Mouse (Mus musculus) T-helper 2 cell (primary cell): Measurements from ENCODE around the gene Abca1.

Source experiments
- in situ Hi-C: fragments of 300-600 bp; cut with MboI, MseI; formaldehyde crosslinking; loops from one replicate; pipeline ENCODE4 v1.15.1; 2025; ENCODE audit warnings: high pct_unique_total_duplicates

Gene Abca1

DNA sequence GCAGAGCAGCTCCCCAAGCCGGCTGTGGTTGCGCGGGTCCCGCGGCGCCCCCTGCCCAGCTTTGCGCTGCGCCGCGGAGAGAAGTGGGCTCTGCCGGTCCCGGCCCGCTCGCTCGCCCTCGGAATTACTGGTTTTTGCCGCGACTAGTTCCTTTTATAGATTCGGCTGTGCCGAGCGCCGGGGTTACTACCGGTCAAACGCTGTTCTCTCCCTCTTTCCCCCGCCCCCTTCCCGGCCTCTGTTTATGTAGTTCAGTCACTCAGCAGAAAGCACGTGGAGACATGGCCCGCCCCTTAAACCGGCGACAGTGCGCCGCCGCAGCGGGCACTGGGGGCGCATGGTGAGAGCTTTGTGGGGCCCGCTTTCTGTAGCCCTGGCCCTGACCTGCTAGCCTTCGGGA is at the start of gene Abca1:
Abca1 (minus strand) TSS at position 129 of the 400 bp plus-strand sequence.
- in situ Hi-C loops = no loop called here

DNA sequence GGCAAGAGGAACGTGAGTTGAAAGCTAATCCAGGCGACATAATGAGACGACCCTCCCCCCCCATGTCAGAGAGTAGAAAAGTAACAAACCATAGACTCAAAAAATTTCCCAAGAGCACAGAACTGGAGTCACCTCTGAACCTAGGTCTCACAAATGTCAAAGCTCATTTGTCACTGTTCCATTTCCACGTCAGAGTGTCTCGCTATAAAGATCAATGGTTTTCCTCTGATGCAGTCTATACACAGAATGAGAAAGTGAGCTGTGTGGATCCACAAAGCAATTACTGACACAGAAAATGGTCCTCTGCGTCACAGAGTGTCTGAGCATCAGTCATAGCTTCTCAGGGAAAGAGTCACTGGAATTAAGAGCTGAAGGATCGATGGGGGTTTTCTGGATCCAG is 44.8 kb upstream of the Abca1 start:
- in situ Hi-C loops = loop anchor here (25.0 kb wide), 1 partner anchor 767 kb away; the partner anchor contains the start of gene Smc2

DNA sequence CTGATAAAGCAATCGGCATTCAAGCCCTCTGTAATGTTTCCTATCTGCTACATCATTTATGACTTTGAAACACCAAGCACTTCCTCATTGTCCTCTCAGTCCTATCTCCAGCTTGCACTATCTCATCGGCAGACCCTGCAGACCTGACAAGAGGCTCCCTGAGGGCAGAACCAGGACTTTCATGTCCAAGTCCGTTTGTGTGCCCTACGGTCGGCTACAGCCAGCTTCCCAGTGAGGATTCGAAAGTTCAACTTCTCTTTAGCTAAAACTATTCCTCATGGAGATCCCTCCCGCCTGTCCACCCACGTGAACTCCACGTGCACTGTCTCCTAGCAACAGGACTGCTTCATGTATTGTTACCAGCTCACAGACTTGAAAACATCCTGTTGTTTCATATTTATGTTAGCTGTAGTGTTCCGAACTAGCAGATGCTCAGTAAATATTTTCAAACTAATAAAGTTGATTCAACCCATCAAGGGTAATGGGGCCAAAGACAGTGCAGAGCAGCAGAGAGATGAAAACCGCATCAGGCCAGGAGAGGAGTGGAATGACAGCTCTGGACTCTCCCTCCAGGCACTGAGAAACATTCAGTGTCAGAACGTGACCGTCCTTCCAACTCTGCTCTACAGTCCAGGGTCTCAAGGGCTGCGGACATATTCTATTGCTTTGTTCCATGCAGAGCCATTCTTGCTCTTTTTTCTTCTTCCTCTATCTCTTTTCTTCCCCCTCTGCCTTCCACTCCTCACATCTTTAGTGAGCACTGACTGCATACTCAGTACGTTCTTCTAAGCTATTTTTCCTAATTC is 44.1 kb upstream of the Abca1 start:
- in situ Hi-C loops = loop anchor here (25.0 kb wide), 1 partner anchor 766 kb away; the partner anchor contains the start of gene Smc2

DNA sequence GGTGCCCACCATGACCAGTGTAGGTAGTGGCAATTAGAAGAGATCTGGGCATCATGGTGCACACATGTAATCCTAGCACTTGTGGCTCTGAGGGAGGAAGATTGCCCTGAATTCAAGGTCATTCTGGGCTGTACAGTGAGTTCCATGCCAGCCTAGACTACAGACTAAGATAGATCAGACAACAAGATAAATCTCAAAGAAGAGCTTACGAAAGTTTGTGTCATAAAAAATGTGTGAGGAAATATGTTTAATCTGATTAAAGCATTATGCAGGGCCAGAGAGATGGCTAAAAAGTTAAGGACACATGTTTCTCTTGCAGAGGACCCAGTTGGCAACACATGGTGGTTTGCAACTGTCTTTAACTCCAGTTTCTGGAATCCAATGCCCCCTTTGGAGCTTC is 40.6 kb upstream of the Abca1 start:
- in situ Hi-C loops = loop anchor here (25.0 kb wide), 1 partner anchor 763 kb away; the partner anchor contains the start of gene Smc2

DNA sequence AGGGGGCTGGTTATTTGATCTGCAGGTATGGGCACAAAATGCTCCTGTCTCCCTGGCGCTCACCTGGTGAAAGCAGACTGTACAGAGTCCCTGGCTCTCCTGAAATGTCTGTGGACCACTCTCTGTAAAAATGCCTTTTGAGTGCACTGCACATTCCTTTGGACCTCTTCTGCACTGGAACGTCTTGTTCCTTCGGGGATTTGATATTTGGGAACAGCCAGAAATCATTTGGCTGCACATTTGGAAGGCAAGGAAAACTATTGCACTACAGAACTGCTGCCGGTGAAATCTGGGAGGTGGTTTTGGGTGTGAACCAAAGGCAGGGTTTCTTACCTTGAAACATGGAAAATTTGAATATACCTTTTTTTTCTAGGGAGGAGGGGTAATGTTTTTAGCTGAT is 38.1 kb upstream of the Abca1 start:
- in situ Hi-C loops = no loop called here

DNA sequence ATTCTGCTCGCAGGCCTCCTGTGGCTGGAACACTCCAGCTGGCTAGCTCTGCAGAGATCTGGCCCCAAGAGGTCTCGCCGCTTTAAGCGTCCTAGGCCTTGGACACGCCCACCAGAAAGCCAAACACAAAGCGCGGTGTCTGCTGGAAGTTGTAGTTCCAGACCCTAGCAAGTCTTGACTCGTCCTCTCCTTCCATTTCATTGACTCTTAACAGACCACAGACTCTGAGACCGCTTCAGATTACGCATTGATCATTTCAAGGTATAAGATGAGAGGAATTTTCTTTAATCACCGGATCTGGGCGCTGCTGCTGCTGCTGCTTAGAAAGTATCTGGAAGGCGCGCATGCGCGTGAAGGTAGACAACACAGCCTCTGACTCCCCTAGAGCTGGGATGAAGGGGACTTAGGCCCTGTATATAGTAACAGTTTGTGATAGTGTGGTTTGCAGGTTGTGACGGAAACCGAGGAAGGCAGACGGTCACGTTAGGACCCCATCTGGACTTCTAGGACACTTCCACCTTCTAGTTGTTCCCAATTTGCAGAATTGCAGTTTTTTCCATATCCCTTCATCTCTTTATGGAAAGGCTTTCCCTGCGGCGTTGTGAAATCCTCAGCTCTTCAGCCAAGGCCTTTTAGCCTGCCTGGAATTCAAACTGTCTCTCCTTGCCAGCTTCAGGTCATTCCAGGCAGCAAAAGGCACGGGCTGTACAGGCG is 36.5 kb upstream of the Abca1 start:
- in situ Hi-C loops = no loop called here

DNA sequence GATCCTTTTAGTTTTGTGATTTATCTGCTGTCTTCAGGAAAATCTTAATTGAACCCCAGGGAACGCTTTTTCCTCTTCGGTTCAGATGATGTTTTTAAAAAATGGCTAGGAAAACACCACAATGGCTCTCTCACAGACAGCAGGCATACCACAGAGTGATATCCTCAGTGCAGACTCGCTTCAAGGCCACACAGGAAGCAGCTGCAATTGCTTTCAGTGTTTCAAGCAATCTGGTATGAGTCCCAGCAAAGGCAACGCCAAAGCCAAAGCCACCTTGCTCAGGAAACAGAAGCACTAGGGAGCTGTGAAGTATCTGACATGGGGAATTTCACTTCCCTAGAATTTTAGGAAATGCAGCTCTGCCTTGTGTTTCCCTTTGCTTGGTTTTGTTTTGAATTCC is 27.4 kb upstream of the Abca1 start:
- in situ Hi-C loops = no loop called here

DNA sequence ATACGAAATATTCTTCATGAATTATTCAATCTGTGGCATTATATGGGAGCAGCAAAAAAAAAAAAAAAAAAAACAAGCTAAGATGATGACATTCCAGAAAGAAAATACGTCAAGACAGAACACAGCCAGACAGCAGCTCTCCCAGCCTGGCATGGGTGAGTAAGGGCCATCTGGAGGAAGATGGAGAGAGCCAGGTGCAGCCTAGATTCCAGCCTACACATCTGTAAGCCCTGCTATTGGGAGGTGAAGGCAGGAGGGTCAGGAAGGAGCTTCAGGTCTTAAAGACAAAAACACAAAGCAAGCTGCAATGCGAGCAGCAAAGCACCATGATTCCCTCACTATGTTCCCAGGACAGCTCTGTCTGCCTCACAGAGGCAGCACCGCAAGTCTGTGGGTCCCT is 26.9 kb upstream of the Abca1 start:
- in situ Hi-C loops = no loop called here

DNA sequence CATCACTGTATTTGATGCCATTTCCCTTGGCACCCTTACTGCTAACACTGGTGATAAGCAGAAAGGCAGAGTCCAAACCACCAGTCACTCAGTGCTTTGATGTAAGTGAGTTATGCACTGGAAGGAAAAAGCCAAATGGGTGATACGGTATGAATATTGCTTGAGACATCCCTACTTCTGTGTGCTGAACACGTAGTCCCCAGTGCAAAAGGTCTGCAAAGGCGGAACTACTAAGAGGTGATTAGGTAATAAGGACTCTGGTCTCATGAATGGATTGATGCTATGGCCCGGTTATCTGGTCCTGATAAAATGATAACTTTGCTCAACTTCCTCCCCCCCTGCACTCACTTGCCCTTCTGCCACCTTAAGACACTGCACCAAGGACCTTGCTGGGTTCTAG is 26.4 kb upstream of the Abca1 start:
- in situ Hi-C loops = no loop called here

DNA sequence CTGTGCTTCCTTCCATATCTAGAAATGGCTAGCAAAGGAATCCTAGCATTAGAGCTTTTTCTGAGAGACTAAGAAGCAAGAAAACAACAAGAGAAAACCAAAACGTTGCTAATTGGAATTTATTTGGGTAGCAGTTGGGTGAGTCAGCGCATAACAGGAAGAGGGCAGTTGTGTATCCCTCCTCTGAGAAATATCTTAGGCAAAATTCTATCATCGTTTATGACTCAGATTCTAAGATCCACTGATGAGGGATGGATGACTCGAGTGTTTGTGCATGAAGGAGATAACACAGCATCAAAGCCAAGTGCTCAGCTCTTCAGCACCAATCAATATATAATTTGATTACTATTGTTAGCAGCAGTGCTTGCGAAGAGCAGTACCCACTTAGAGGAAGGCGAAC is 21.8 kb upstream of the Abca1 start:
- in situ Hi-C loops = no loop called here

DNA sequence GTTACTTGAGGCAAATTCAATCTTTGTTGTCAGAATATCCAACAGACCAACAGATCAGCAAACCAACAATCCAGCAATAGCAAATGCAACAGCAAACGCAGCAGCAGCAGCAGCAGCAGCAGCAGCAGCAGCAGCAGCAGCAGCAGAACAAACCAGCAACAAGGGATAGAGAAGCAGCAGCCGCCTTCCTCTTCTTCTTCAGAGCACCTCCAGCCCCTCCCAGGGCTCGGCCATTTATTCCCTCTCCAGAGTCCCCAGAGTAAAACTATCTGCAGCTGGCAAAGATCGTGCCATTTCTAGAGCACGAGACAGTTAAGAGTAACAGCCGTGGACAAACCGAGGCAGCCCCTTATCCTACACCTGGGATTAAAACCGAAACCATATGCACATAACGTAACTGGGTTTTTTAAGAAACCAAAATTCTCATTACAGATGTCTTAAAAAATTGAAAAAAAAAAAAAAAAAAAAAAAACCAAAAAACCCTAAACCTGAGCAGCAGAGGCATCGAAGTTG is 19.7 kb upstream of the Abca1 start:
- in situ Hi-C loops = no loop called here

DNA sequence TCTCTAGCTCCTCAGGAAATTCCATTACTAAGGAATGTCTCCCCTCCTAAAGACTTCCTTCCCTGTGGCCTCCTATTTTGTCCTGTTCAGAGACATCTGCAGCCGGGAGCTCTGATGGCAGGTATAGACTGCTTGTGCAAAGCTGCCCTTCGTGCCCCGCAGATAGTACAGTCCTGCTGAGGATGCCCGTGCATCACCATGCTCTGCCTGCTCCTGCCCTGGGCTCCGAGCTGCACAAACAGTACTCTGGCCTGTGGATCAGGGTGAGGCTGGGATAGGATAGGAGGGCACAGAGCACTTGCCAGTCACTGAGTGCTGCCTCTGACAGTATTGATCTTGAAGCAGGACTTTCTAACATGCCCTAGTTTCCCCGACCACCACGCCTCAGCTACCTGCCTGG is 18.8 kb upstream of the Abca1 start:
- in situ Hi-C loops = no loop called here

DNA sequence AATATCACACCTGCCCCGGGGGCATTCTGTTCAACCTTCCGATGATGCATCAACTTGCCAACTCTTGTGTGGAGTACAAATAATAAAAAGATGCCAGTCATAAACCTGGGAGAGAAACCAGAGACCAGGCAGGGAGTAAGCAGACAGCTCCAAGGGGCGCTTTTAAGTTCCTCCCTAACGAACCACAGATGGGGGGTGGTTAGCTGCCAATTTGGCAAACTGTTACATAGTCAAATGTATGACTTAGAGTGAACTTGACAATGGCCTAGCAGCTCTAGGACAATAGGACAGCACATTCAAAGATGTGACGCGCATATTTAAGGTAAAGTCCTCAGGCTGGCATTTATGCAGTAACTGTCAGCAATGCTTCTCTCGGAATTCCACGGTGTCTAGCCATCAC is 18.0 kb upstream of the Abca1 start:
- in situ Hi-C loops = no loop called here

DNA sequence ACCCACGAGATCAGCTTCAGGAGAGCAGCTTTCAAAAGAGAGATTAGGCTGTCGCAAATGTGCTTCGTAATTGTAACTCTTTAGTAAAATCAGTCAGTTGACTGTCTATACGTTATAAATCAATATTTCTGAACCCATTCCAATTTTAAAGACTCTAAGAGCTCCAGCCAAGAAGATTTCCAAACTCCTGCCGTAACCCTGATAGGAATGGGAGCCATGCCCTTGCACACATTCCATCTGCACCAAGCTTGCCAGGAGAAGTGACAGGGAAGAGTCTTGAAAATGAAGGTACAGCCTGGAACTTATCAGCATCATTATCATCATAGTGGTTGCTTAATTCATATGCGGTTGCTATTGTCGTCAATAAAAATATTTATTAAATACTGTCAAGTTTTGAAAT is 15.2 kb upstream of the Abca1 start:
- in situ Hi-C loops = no loop called here

DNA sequence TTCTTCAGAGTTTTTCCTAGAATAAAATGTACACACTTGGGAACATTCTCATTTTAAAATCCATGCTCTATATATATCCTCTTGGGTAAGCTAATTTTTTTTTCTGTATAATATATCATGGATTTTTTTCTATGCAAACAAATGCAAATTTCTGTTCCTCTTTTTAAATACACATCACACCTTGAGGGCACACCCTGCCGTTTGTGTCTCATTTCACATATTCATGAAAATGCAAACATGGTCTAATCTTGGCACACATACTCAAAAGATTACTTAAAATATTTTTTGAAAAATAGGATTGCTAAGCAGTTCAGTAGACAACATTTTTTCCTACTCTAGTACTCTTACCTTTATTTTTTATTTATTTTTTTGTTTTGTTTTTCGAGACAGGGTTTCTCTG is 10.7 kb upstream of the Abca1 start:
- in situ Hi-C loops = no loop called here

DNA sequence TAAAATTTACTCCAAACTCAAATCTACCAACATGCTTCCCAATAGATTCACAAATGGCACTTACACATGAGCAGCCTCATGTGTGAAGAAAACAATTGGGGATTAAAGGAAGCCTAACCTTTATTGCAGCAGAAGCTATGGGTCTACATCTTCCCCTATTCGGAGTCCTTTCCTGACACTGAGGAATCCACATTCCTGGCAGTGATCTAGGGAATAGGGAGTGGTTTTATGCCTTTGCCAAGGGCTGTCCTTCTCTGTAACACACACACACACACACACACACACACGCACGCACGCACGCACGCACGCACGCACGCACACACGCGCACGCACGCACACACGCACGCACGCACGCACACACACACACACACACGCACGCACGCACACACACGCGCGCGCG is 5.5 kb upstream of the Abca1 start:
- in situ Hi-C loops = no loop called here

DNA sequence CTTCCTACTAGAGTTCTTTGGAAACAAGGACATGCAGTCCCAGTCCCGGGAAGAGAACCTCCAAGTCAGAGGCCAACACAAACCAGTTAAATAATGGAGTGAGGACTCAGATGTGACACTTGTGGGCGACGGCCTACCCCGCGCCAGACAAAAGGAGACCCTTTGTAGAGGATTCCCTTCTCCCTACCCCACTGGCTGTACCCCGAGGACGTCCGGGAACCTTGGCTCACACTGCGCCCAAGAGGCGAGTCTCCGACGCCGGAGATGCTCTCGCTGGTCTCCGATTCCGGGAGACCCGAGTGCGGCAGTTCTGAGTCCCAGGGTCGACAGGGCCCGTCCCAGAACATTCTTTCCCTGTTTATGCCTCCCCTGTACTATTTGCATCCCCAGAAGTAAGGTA is 519 bp downstream of the Abca1 start:
- in situ Hi-C loops = no loop called here

DNA sequence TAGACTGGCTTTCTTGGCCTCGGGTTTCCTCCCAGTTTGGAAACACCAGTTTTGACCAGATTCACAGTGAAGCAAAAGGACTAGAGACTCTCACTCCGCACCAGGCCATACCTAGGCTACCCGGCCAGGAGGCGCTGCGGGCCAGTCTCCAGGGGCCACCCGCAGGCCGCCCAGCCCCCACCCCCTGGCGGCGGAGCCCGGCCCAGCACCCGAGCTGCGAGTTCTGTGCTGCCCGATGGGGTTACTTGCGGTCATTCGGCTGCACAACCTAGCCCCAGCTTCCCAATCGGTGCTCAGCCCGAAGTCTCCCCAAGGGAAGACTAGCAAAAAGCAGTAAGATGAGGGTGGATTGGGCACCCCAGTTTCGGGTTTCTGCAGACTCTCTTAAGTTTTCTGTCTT is 1.1 kb downstream of the Abca1 start:
- in situ Hi-C loops = no loop called here

DNA sequence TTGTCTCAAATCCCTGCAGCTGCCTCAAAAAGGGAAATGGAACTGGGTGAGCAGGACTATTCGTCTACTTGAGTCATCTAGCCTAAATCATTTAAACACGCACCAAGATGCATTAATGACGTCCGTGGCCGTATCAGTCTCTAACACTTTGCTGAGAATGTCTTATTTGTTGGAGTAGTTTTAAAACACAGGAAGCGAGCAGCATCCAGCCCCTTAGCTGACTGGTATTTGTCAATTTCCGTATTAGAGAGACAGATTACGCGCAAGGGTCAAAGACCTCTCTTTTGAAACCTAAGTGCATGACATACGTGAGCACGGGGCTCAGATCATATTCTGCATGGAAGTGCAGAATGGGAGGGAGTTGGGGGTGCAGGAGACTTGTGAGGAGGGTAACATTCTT is 4.2 kb downstream of the Abca1 start:
- in situ Hi-C loops = no loop called here

DNA sequence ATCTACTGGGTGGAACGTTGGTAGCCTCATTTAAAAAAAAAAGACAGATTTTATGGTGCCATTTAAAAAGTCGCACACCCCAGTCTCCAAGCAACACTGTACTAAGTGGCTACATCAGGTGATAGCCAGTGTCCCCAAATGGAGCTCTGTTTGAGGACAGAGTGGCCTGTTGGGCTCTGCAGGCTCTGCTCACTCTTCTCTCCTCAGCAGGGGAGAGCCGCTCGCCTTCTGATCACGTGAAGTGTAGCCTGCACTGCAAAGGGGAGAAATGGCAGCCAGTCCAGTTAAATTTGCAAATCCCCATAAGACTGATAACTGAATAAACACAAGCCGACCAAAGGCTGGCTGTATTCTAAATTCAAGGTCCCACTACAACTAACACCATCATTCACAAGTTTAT is 6.0 kb downstream of the Abca1 start:
- in situ Hi-C loops = no loop called here

DNA sequence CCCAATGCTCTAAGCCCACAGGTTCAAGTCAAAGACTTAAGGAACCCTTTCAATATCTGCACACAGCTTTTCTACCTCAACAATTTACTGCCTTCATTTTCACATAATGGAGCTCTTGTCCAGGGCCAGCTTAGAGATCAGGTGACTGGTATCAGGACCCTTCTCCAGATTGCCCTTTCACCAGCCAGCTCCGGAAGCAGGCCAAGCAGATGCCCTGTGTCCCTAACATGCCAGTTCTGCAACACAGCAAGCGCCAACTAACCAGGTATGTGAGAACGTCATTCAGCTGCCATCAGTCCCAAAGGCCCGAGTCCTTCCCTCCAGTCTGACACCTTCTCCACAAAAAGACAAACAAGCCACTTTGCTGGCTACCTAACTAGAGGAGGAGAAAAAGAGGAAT is 6.6 kb downstream of the Abca1 start:
- in situ Hi-C loops = no loop called here

DNA sequence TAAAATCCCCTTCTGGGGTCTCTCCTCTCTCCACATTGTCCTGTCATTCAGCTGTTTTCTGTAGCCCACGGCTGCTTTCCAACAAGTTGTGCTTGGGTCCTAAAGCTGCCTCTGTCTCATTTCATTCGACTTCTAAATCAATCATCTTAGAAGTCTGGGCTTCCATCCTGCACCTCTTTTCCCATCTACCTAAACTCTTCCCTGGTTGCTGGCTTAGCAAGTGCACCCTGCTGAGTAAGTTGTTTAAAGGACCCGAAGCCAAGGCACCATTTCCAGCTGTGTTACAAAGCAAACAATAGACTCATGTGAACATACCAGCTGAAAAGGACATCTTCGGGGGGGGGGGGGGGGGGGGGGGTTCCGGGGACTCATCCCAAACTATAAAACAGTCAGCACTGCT is 7.0 kb downstream of the Abca1 start:
- in situ Hi-C loops = no loop called here

DNA sequence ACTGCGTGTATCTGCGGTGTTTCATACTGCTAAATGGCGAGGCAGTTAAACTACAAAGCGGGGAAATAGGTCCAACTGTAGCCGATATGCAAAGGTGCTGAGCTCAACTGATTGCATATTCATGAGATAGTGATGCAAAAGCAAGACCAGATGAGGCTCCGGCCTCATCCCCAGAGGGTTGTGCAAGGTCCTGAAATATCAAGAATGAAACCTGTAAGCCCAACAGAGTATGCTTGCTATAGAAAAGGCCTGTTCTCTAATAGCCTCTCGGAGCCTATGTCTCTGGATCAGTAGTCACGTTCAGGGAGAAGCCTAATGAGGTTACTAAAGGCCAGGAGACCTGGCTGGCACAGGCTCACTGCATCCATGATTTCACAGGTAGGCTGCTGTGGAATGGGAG is 9.2 kb downstream of the Abca1 start:
- in situ Hi-C loops = no loop called here
